Mouse (Mus musculus) stomach, postnatal 0 days (tissue): Measurements from ENCODE around the gene Prkab1.

ENCODE experiments used
- CTCF ChIP-seq: IDR thresholded peaks from 2 replicates; pipeline ENCODE4 v1.5.1; 2016; ENCODE audit warnings: antibody characterized with exemption, low read depth, mild to moderate bottlenecking, moderate library complexity
- EP300 ChIP-seq: optimal IDR thresholded peaks from 2 replicates; pipeline ENCODE3; 2016; ENCODE audit warnings: antibody characterized with exemption

DNA sequence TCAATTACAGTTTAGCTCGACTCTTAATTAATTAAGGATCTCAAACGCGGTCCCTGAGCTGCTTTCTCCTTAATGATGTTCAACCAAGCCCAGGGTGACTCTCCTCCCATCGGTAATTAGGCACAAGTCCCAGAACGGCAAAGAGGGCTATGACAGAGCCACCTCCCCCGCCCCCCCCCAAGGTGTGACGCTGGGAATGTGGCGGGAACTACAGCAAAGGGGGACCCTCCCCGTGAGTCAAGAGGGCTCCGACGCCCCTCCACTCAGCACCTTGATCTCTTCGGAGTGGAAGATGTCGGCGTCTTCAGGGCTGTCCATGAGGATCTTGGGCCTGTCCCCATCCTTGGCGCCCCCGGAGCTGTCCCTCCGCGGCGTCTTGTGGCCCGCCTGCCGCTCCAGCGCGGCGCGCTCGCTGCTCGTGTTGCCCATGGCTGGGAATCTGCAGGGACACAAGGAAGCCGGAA is 455 bp downstream of the Prkab1 start:
- no peak for TF ChIP-seq CTCF
- TF ChIP-seq EP300 = no peak
